Mouse (Mus musculus): ENCODE data around the gene Ptpn7.

GRCm38 (mm10) chr1:135128011-135128441 lies 4.5 kb upstream of the Ptpn7 start:
- TF ChIP-seq CTCF (conservative IDR thresholded peaks at IDR 0.05; ENCODE audit: insufficient read depth, insufficient read length, low read depth, low read length) (no peak), POLR2A (IDR thresholded peaks at IDR 0.05; ENCODE audit: low read depth, low read length) (no peak)
